Mouse (Mus musculus) stomach, embryonic 14.5 days (tissue): Measurements from ENCODE around the gene Gm20696. TPM values are rescaled to one million over a fixed set of nuclear protein-coding genes. Genes with fewer than 3 reads are reported as not detected.

Experiments
- ATAC-seq: fragments of 200-750 bp; cut with Nextera tagmentation; 2 replicates; pipeline ENCODE4 v1.8.0; 2017; ENCODE audit warnings: low read depth, moderate TSS enrichment; ENCODE audit not compliant: insufficient number of reproducible peaks, insufficient read depth, low FRiP score
- H3K27ac ChIP-seq: fragments of 300-500 bp; sonication (generic); 2 replicates; pipeline ENCODE4 v1.5.1; 2014; ENCODE audit warnings: mild to moderate bottlenecking, low read length, moderate library complexity, mixed read lengths
- H3K27me3 ChIP-seq: fragments of 300-500 bp; sonication (generic); 2 replicates; pipeline ENCODE4 v1.6.1; 2014; ENCODE audit warnings: low read length, control low read depth, mixed read lengths; ENCODE audit not compliant: control insufficient read depth, insufficient read depth
- H3K36me3 ChIP-seq: fragments of 300-500 bp; sonication (generic); 2 replicates; pipeline ENCODE4 v1.6.1; 2014; ENCODE audit warnings: mild to moderate bottlenecking, control low read depth, low read length, moderate library complexity, mixed read lengths; ENCODE audit not compliant: control insufficient read depth, insufficient read depth
- H3K4me1 ChIP-seq: fragments of 300-500 bp; sonication (generic); 2 replicates; pipeline ENCODE4 v1.6.1; 2014; ENCODE audit warnings: low read length, control low read depth, mixed read lengths; ENCODE audit not compliant: control insufficient read depth, insufficient read depth
- H3K4me2 ChIP-seq: fragments of 300-500 bp; sonication (generic); replicated peaks from 2 replicates; pipeline ENCODE4 v1.6.1; 2014; ENCODE audit warnings: low read depth, low read length, control low read depth
- H3K4me3 ChIP-seq: fragments of 300-500 bp; sonication (generic); 2 replicates; pipeline ENCODE4 v1.5.1; 2014; ENCODE audit warnings: low read depth, low read length, control low read depth
- H3K9ac ChIP-seq: fragments of 300-500 bp; sonication (generic); replicated peaks from 2 replicates; pipeline ENCODE4 v1.6.1; 2014; ENCODE audit warnings: low read depth, mild to moderate bottlenecking, control low read depth, low read length, moderate library complexity, mixed read lengths
- H3K9me3 ChIP-seq: fragments of 300-500 bp; sonication (generic); 2 replicates; pipeline ENCODE4 v1.6.1; 2016; ENCODE audit warnings: low read depth, low read length, control low read depth; ENCODE audit not compliant: control insufficient read depth
- WGBS: fragments of 180-500 bp; shearing (Covaris S2); extraction: QIAGEN DNeasy Blood & Tissue Kit; methylation state at CpG from one replicate; pipeline ENCODE4 v1.1.7; 2014; 5-methylcytosine and 5-hydroxymethylcytosine counted together
- polyA plus RNA-seq: library from polyadenylated mRNA; unstranded; fragments of >200 nt; fragmentation: Nextera tagmentation; extraction: Ambion mirVana; gene quantifications from 2 replicates; pipeline ENCODE4 v1.2.1, GENCODE M21; 2014

Gm20696 gene
- polyA plus RNA-seq, 1 experiment from 2014 or later = 7.0 TPM

- Histone ChIP-seq H3K9me3 (no peaks in the 10 kb centered on the region), H3K27me3 (no peaks in the 10 kb centered on the region), H3K4me2 (no peak overlapping the region), H3K4me3 (no peak overlapping the region), H3K4me1 (no peaks in the 10 kb centered on the region), H3K36me3 (no peaks in the 10 kb centered on the region), H3K9ac (no peak overlapping the region), H3K27ac (no peak overlapping the region)
- ATAC-seq = no peak
- WGBS = 73% methylated on average over 4 of the region's 4 CpGs
Measured at GRCm38 (mm10) chr6:99284019-99284418, 382.6 kb downstream of the Gm20696 start.

- no peak overlapping the region for H3K4me2 ChIP-seq
- no peaks in the 10 kb centered on the region for H3K4me1 ChIP-seq
- ATAC-seq = no peak
- H3K36me3 ChIP-seq = no peaks in the 10 kb centered on the region
- no peaks in the 10 kb centered on the region for H3K27me3 ChIP-seq
- H3K9me3 ChIP-seq = no peaks in the 10 kb centered on the region
- H3K4me3 ChIP-seq = no peak overlapping the region
- 73% methylated on average over 15 of the region's 15 CpGs for WGBS
- no peak overlapping the region for H3K9ac ChIP-seq
- H3K27ac ChIP-seq = no peak overlapping the region
Measured at GRCm38 (mm10) chr6:99282866-99283657, 383.5 kb downstream of the Gm20696 start.

GRCm38 (mm10) chr6:99281433-99281832 is 385.2 kb downstream of the Gm20696 start:
- no peak overlapping the region for H3K4me3 ChIP-seq
- no peaks in the 10 kb centered on the region for H3K4me1 ChIP-seq
- no peak overlapping the region for H3K9ac ChIP-seq
- H3K27me3 ChIP-seq = no peaks in the 10 kb centered on the region
- no peaks in the 10 kb centered on the region for H3K9me3 ChIP-seq
- no peak overlapping the region for H3K4me2 ChIP-seq
- no peaks in the 10 kb centered on the region for H3K36me3 ChIP-seq
- WGBS = 93% methylated on average over 9 of the region's 9 CpGs
- no peak for ATAC-seq
- no peak overlapping the region for H3K27ac ChIP-seq

- H3K4me3 ChIP-seq = no peak overlapping the region
- 69% methylated on average over 5 of the region's 5 CpGs for WGBS
- no peak overlapping the region for H3K4me2 ChIP-seq
- ATAC-seq = no peak
- H3K9ac ChIP-seq = no peak overlapping the region
- no peaks in the 10 kb centered on the region for H3K36me3 ChIP-seq
- H3K27me3 ChIP-seq = no peaks in the 10 kb centered on the region
- peaks cover 4% of the 10 kb centered on the region; the same call in 1 of the 2 replicates for H3K4me1 ChIP-seq
- no peaks in the 10 kb centered on the region for H3K9me3 ChIP-seq
- no peak overlapping the region for H3K27ac ChIP-seq
Measured at GRCm38 (mm10) chr6:99280619-99281018, 386.0 kb downstream of the Gm20696 start.

- no peak for ATAC-seq
- Histone ChIP-seq H3K36me3 (no peaks in the 10 kb centered on the region), H3K27ac (no peak overlapping the region), H3K9ac (no peak overlapping the region), H3K9me3 (no peaks in the 10 kb centered on the region), H3K4me3 (no peak overlapping the region), H3K4me2 (no peak overlapping the region), H3K27me3 (no peaks in the 10 kb centered on the region), H3K4me1 (peaks cover 12% of the 10 kb centered on the region)
- WGBS = 91% methylated on average over 1 of the region's 1 CpGs
Measured at GRCm38 (mm10) chr6:99277251-99277650, 389.3 kb downstream of the Gm20696 start.

GRCm38 (mm10) chr6:99276297-99276653 is 390.3 kb downstream of the Gm20696 start:
- no peaks in the 10 kb centered on the region for H3K27me3 ChIP-seq
- H3K4me1 ChIP-seq = peaks cover 15% of the 10 kb centered on the region
- no peak overlapping the region for H3K4me3 ChIP-seq
- peak overlapping the region; percentile 55; the same call in 1 of the 2 replicates for H3K27ac ChIP-seq
- H3K9me3 ChIP-seq = no peaks in the 10 kb centered on the region
- no peaks in the 10 kb centered on the region for H3K36me3 ChIP-seq
- peak overlapping the region; percentile 30; the same call in 1 of the 2 replicates for H3K4me2 ChIP-seq
- no peak overlapping the region for H3K9ac ChIP-seq
- 31% methylated on average over 7 of the region's 7 CpGs for WGBS
- no peak for ATAC-seq

GRCm38 (mm10) chr6:99275381-99276296 is 391.0 kb downstream of the Gm20696 start:
- Histone ChIP-seq H3K27ac (peak overlapping the region; percentile 55; the same call in 1 of the 2 replicates), H3K4me2 (peak overlapping the region; percentile 30), H3K36me3 (no peaks in the 10 kb centered on the region), H3K9me3 (no peaks in the 10 kb centered on the region), H3K9ac (no peak overlapping the region), H3K4me3 (no peak overlapping the region), H3K4me1 (peaks cover 15% of the 10 kb centered on the region), H3K27me3 (no peaks in the 10 kb centered on the region)
- 21% methylated on average over 21 of the region's 21 CpGs for WGBS
- no peak for ATAC-seq

- Histone ChIP-seq H3K4me3 (no peak overlapping the region), H3K27ac (no peak overlapping the region), H3K27me3 (no peaks in the 10 kb centered on the region), H3K9ac (no peak overlapping the region), H3K4me2 (no peak overlapping the region), H3K4me1 (peaks cover 15% of the 10 kb centered on the region), H3K36me3 (no peaks in the 10 kb centered on the region), H3K9me3 (no peaks in the 10 kb centered on the region)
- ATAC-seq = no peak
- WGBS = 78% methylated on average over 5 of the region's 5 CpGs
Measured at GRCm38 (mm10) chr6:99274667-99275066, 391.9 kb downstream of the Gm20696 start.
